Mouse (Mus musculus) cerebellum, adult (tissue): ENCODE results near the gene Trim39.
"Not testable (repeated sequence)": the region's sequence is repeated elsewhere in the genome, so short reads cannot be mapped to it uniquely, and the experiment has no call there.

ENCODE experiments used
- ATAC-seq: cut with Nextera tagmentation; 2 replicates; pipeline ENCODE4 v1.9.2; 2017; ENCODE audit warnings: mild to moderate bottlenecking, moderate library complexity, mixed read lengths; ENCODE audit not compliant: insufficient number of reproducible peaks, low FRiP score, low TSS enrichment

Trim39 gene

DNA sequence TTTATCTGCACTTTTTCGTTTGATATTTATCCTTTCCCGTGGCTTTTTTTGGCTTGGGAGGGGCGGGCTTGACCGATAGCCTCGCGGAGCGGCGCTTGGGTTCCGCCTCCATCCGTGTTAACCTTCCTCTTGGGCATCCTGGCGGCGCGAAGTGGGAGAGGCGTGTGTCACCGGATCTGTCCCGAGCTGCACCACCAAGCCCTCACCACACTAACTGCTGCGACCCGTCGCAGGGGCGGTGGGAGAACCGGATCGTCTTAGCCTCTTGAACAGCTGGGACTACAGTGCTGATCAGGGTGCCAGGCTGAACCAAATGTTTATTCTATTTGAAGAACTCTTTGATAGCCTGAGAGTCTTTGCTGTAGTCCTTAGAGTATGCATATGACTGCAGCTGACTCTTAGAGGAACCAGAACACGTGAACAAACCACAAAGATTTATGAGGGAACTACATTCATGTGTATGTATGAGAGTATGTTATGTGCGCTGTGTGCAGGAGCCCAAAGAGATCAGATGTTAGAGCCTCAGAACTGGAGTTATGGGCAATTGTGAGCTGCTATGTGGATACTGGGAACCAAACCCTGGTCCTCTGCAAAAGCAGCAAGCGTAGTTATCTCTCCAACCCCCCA lies 19.7 kb downstream of the Trim39 start:
- ATAC-seq: no peak

DNA sequence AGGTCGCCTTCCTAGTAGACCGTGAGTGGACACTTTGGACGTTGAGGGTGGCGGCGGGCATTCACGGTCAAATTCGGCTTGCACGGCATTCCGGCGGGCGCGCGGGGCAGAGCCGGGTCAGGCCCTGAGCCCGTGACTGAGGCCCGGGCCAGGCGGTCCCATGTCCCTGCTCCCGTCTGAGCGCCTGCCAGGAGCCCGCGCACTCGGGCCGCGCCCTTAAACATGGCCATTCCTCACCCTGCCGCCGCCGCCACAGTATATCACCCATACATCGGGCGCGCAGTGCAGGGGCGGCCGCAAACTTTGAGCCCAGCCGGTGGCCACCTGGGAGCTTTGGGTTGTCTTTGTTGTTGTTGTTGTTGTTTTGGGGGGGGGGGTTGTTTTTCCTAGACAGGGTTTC lies 23.2 kb downstream of the Trim39 start:
- ATAC-seq: no peak

DNA sequence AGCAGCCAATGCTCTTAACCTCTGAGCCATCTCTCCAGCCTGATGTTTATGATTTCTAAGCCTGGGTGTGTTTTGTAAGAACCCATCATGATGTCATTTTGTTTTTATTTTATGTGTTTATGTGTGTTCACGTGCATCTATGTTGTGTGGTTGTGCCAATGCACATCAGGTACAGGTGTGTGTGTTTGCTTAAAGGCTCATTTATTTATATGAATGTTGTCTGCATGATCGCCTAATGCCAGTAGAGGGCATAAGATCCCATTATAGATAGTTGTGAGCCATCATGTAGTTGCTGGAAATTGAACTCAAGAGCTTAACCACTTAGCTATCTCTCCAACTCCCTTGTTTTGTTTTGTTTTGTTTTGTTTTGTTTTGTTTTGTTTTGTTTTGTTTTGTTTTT lies 26.3 kb downstream of the Trim39 start:
- no peak for ATAC-seq

DNA sequence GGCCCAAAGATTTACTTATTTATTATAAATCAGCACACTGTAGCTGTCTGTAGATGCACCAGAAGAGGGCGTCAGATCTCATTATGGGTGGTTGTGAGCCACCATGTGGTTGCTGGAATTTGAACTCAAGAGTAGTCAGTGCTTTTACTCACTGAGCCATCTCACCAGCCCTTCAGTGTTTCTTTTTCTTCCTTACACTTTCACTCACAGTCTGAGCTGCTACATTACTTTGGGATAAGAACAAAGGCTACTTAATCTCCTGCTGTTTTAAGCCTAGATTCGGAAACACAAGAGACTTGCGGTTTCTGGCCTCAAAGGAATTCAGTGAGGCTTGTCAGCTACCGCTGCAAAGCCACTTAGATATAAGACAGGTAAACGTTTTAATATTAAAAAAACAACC lies 28.0 kb downstream of the Trim39 start:
- ATAC-seq: no peak

DNA sequence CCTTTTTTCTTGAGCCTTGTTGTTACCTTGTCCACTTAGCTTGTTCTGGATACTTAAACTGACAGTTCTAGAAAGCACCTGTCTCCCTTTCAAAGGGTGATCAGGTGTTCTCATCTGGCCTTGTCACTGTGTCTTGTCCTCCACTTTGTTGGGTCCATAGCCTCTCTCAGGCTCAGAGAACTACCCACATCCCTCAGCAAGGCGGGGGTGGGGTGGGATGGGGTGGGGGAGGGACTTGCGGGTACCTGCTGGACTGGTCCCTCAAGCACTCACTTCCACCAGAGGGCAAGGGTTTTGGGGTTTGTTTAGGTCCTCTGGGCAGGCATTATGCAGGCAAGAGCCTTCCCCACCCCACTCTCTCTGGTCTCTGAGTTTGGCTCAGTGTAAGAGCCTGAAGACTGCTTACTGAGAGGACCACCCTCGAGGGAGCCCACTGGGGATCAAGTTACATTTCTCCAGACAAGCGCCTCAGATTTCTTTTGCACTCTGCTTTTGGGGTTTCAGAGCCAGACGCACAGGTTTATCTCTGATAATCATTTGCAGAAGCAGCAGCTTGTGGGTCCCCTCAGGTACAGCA lies 31.3 kb downstream of the Trim39 start:
- ATAC-seq: no peak

DNA sequence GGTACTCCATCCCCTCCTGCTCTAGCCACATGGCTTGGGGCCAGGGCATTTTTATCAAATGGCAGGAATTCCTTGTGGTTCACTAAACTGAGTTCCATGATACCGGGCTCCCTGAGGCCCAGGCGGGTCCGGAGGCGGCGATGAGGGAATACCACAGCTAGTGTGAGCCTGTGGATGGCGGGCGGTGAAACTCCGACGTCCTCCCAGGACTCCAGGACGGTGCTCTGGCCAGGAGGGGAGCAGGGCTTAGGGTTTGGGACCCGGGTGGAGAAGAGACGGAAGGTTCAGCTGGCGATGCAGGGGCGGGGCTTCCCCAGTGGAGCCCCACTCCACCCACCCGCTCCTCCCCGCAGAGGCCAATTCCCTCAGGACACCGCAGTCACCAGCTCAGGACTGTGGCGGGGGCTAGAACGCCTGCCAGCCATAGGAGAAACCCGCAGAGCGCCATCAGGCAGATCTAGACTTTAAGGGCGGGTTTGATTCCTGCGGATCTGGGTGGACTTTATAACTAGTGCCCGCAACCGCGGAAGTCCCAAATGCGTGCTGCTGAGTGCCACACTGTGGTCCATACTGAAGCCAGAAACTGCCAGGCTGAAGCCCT lies 34.6 kb downstream of the Trim39 start:
- no peak for ATAC-seq

DNA sequence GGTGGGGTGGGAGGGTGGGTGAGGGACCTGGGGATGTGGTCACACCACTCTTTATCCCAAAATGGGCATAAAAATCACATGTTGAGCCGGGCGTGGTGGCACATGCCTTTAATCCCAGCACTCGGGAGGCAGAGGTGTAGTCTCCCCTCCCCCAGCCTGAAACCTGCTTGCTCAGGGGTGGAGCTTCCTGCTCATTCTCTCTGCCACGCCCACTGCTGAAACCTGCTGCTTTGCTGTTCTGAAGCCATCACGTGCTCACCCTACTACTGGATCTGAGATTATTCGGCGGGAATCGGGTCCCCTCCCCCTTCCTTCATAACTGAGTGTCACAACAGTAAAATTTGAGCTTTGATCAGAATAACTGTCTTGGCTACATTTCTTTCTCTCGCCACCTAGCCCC lies 36.7 kb downstream of the Trim39 start:
- not testable (repeated sequence) for ATAC-seq

DNA sequence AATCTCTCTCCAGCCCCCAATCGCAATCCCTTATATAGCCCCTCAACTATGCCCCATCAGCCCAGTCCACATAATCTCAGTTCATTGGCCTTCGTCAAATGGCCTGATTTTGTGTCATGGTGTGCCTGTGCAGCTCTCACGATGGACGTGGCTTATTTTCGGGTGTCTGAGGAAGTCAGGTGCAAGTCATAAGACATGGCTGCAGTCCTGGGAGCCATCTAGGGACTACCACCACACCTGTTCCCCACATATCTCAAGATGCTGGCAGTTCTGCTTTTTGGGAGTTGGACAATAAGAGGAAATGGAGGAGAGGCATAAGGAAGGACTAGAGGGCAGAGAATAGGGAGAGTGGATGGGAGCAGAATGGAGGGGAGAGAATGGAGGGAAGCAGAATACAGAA lies 38.5 kb downstream of the Trim39 start:
- no peak for ATAC-seq

DNA sequence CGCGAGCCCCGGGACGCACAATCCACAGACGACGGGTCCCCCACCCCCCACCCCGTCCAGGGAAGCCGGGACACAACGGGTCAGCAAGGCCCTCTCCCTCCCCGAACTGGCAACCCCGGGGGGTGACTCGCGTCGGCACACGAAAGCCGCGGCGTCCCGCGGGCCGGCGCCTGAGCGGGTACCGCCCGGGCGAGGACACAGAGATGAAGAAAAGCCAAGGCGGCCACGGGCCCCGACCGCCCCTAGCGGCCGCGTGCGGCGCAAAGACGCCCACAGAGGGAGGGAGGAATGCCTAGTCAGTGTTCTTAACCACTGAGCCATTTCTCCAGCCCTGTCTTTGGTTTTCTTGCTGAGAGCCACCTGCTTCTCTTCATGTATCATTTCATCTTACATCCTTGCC lies 40.7 kb downstream of the Trim39 start:
- ATAC-seq: no peak

DNA sequence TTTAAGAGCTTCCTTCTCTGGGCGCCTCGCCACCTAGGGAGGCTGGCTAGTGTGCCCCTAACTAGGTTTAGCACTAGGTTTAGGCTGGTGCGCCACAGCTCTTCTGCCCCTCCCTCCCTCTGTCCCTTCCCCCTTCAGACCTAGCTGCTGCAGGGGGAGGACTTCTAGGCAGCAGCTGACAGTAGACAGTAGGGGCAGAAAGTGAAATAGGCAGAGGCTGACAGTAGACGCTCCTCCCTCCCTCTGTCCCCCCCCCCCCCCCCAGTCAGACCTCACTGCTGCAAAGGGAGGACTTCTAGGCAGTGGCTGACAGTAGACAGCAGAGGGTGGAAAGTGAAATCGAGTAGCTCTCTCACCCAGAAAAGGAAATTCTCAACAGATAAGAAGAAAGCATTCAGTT lies 43.0 kb downstream of the Trim39 start:
- no peak for ATAC-seq

DNA sequence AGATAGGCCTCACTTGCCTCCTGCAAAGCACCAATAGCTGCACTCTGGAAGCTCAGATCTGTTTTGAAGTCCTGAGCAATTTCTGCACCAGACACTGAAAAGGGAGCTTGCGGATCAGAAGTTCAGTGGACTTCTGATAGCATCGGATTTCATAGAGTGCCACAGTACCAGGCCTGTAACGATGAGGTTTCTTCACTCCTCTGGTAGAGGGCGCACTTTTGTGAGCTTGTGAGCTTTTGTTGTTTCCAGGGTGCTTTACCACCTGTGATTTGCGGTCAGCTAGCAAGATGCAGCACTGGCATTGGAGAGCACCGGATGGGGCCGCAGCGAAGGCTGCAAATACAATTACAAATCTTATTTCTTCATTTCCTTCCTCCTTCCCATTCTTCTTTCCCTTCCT lies 45.1 kb downstream of the Trim39 start:
- no peak for ATAC-seq

DNA sequence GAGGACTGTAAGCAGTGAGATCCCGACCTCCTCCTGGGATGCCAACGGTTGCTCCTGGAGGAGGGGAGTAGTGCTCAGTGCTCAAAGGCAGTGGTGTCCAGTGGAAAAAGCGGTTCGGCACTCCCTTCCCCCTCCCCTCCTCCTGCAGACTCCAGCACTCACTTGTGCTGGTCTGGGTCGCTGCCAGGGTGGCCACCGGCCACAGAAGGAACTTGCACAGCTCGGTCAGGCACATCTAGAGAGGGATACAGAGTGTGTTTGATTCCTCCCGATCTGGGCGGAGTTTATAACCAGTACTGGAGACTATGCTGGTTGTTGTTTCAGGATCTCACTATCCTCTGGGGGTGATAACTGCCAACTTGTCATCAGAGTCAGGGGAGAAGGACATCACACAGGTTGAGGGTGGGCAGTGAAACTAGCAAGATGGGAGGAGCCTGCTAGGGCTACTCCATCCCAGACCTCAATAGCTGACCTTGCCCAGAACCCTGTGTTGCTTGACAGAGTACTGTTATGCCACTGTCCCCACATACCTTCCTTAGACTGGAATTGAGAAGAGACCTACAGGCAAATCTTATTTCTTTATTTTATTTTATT lies 46.7 kb downstream of the Trim39 start:
- ATAC-seq: no peak

DNA sequence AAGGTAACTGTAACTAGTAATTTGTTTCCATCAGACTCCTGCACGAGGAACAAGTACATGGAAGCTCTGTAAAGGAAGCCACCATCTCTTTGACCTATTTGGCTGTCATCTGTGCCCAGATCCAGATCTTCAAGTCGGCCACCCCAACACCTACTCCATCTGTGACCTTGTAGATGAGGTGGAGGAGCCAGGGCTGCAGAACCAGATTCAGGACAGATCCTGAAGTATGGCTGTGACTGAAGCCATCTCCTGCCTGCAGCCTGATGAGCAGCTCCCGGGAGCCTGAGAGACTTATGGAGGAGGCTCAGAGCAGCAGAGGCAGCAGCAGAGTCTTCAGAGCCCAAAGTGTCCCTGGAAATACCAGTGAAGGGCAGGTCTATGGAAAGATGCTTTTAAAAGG lies 47.6 kb downstream of the Trim39 start:
- ATAC-seq: no peak

DNA sequence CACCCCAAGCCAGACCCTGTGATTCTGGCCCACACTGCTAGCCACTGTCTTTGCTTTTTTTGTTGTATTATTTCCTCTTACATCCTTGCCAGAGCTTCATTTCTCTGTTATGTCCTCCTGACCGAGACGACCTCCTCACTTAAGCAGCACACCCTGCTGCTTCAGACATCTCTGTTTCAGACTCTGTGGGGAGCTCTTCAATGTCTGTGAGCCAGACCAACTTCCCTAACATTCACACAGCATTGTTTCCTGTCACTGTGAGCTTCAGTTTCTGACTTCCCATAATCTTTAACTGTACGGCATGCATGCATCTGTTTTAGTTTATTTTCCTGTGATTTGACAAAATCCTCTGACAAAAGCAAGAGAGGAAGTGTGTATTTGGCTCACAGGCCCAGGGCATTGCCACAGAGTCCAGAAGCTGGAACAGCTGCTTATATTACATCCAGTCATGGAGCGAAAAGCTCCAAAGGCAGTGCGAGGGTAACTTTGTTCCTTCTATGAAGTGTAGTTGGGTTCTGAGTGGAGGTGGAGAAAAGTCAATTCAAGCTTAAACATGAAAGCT lies 53.4 kb downstream of the Trim39 start:
- no peak for ATAC-seq

DNA sequence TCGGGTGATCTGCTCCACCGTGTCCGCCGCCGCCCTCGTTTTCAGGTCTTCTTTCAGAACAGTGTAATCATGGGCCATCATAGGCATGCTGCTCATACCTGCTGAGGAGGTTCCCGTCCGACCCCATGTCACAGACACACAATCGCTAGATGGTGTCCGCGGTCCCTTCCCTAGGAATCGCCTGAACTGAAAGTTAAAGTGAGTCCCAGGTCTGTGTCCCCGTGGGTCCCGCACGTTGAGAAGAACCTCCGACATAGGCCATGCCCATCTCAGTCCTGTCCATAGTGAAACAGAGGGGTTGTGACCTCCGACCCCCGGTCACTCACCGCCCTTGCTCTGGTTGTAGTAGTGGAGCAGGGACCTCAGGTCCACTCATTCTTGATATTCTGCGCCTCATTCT lies 56.5 kb downstream of the Trim39 start:
- no peak for ATAC-seq
